Mouse (Mus musculus): ENCODE data around the gene Mpp3. TPM values are rescaled to one million over a fixed set of nuclear protein-coding genes. Genes with fewer than 3 reads are reported as not detected.

The Mpp3 gene
- polyA plus RNA-seq, 1 experiment from 2014 or later: 56.6 TPM

DNA sequence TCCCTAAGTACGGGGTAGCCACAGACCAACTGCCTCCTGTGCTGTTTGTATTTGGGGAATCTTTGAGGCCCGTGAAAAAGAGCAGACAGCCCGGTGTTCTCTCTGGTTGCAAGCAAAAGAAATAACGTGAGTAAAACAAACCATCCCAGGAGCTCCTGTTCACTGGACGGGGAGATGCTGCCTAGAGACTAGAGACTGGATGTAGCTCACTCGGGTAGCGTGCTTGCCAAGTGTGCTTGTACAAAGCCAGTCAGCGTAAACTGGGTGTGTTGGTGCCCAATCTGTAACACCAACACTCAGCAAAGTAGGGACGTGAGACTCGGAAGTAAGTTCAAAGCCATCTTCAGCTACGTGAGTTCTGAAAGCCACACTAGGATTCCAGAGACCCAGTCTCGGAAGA is 24.4 kb upstream of the Mpp3 start:
- H3K27ac ChIP-seq (replicated peaks): no peak overlapping the region
- no peaks in the 10 kb centered on the region for H3K27me3 ChIP-seq (replicated peaks)
- no peak for ATAC-seq (ENCODE audit: low FRiP score)
- peaks cover 4% of the 10 kb centered on the region; the same call in 1 of the 2 replicates for H3K4me1 ChIP-seq
- H3K9me3 ChIP-seq (replicated peaks): no peaks in the 10 kb centered on the region
- H3K9ac ChIP-seq (replicated peaks): no peak overlapping the region
- H3K4me3 ChIP-seq (replicated peaks): no peak overlapping the region
- WGBS: 81% methylated on average over 12 of the region's 12 CpGs
- no peak overlapping the region for H3K4me2 ChIP-seq
- peaks cover under 1% of the 10 kb centered on the region; the same call in 1 of the 2 replicates for H3K36me3 ChIP-seq

DNA sequence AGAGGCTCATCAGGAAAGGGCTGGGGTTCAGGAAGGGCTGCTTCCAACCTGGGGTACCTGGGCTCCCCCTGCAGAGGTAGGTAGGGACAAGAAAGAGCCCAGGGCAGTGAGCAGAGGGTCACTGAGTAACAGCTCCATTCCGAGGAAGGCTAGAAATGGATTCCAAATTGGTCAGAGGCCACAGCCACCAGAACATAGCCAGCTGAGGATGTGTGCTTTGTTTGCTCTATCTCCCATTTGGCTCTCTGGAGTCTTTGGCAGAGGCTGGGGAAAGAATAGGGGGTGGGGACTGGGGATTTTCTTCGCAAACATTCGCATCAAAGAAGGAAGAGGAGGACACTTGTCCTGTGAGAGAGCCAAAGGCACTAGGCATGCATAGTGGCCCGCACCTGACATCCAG is 23.7 kb upstream of the Mpp3 start:
- H3K4me1 ChIP-seq: peaks cover 4% of the 10 kb centered on the region; the same call in 1 of the 2 replicates
- H3K36me3 ChIP-seq: no peaks in the 10 kb centered on the region
- ATAC-seq (ENCODE audit: low FRiP score): no peak
- no peaks in the 10 kb centered on the region for H3K27me3 ChIP-seq (replicated peaks)
- H3K9ac ChIP-seq (replicated peaks): no peak overlapping the region
- no peak overlapping the region for H3K4me3 ChIP-seq (replicated peaks)
- no peak overlapping the region for H3K4me2 ChIP-seq
- no peaks in the 10 kb centered on the region for H3K9me3 ChIP-seq (replicated peaks)
- no peak overlapping the region for H3K27ac ChIP-seq (replicated peaks)
- 50% methylated on average over 4 of the region's 4 CpGs for WGBS

DNA sequence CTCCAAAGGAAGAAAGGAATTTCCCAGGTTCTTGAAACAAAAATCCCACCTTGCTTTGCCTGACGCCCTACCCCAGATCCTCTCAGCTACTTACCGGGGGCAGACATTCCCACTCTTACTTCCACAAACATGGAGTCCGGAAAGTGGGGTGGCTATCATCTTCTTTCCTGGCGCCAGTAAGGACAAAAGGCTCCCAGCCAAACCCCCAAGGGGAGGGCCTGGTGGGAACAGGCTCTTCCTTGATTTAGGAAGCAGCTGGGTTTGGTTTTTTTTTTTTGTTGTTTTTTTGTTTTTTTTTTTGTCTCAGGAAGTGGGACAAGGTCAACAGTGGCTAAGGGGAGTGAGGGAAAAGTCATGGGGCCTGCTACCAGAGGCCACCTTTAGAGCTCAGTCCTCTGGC is 23.3 kb upstream of the Mpp3 start:
- 69% methylated on average over 4 of the region's 4 CpGs for WGBS
- H3K9ac ChIP-seq (replicated peaks): no peak overlapping the region

DNA sequence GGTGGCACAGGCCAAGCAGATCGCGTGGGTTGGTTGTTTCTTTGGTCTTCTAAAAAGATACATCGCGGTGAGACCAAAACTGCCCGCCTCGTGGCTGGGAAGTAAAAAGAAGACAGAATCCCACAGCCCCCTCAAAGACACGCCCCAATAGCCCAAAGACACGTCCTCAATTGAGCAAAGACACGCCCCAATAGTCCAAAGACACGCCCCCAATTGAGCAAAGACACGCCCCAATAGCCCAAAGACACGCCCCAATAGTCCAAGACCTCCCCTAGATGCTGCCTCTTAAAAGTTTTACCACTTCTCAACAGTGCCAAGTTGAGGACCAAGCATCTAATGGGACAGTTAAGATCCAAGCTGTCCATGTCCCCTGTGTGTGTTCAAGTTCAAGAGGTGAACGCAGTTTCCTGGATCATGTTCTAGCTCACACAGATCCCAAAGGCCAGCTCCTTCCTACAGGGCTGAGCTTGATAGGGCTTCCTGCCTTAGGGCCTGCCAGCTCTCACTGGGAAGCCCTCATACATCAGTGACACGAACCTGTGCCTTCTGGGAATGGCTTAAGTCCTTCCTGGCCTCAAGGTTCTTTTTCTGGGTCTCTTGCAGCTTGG is 21.7 kb upstream of the Mpp3 start:
- no peaks in the 10 kb centered on the region for H3K27me3 ChIP-seq (replicated peaks)
- H3K27ac ChIP-seq (replicated peaks): no peak overlapping the region
- no peak overlapping the region for H3K9ac ChIP-seq (replicated peaks)
- WGBS: 53% methylated on average over 14 of the region's 14 CpGs
- no peaks in the 10 kb centered on the region for H3K36me3 ChIP-seq
- H3K9me3 ChIP-seq (replicated peaks): no peaks in the 10 kb centered on the region
- no peak overlapping the region for H3K4me2 ChIP-seq
- peaks cover 4% of the 10 kb centered on the region; the same call in 1 of the 2 replicates for H3K4me1 ChIP-seq
- H3K4me3 ChIP-seq (replicated peaks): no peak overlapping the region
- no peak for ATAC-seq (ENCODE audit: low FRiP score)

More for the DNA sequence above, 23.3 kb upstream of the Mpp3 start:
- no peak overlapping the region for H3K4me2 ChIP-seq
- no peak overlapping the region for H3K4me3 ChIP-seq (replicated peaks)
- H3K27ac ChIP-seq (replicated peaks): no peak overlapping the region
- no peaks in the 10 kb centered on the region for H3K9me3 ChIP-seq (replicated peaks)
- H3K36me3 ChIP-seq: no peaks in the 10 kb centered on the region
- peaks cover 4% of the 10 kb centered on the region; the same call in 1 of the 2 replicates for H3K4me1 ChIP-seq
- ATAC-seq (ENCODE audit: low FRiP score): no peak
- H3K27me3 ChIP-seq (replicated peaks): no peaks in the 10 kb centered on the region

DNA sequence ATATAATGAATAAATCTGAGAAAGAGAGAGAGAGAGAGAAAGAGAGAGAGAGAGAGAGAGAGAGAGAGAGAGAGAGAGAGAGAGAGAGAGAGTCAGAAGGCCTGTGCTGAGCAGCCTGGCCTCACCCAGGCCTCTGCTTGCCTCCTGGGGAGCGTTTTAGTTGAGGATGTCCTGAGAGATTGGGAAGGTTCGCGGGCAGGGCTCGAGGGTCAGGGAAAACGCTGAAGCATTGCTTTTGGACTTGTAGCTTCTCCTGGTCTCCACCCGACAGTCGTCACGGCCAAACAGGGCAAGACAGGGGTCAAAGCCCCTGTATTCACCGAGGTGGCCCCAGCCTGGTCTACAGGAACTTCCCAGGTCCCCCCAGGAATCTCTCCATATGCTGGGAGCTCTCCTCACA is 18.3 kb upstream of the Mpp3 start:
- 76% methylated on average over 9 of the region's 9 CpGs for WGBS
- Histone ChIP-seq H3K4me2 (no peak overlapping the region), H3K27me3 (replicated peaks) (no peaks in the 10 kb centered on the region; the same call in 1 of the 2 replicates), H3K9ac (replicated peaks) (no peak overlapping the region), H3K27ac (replicated peaks) (no peak overlapping the region), H3K4me3 (replicated peaks) (no peak overlapping the region), H3K36me3 (no peaks in the 10 kb centered on the region), H3K4me1 (no peaks in the 10 kb centered on the region), H3K9me3 (replicated peaks) (no peaks in the 10 kb centered on the region)
- ATAC-seq (ENCODE audit: low FRiP score): no peak

DNA sequence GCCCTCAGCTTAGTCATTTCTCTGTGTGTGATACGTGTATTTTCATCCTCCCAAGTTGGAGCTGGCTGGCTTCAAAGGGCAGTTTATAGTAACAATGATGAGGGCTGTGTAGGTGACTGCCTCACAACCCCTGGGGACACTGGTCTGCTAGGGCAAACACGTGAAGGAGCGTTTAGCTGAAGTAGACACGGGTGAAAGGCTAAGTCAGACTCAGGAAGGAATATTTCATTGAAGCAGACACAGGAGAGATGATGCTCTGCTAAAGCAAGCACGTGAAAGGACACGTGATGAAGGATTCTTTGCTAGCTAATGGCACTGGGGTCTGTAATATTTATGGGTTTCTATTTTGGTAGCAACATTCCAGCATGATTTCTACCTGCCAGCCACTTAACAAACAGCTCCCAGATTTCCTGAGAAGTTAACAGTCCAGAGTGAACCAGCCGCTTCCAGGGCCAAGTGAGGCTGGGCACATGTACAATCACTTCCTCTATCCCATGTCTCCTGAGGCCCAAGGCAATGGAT is 16.5 kb upstream of the Mpp3 start:
- no peaks in the 10 kb centered on the region for H3K9me3 ChIP-seq (replicated peaks)
- H3K27ac ChIP-seq (replicated peaks): no peak overlapping the region
- H3K36me3 ChIP-seq: no peaks in the 10 kb centered on the region
- ATAC-seq (ENCODE audit: low FRiP score): no peak
- no peak overlapping the region for H3K4me3 ChIP-seq (replicated peaks)
- WGBS: 90% methylated on average over 7 of the region's 7 CpGs
- no peaks in the 10 kb centered on the region for H3K4me1 ChIP-seq
- no peak overlapping the region for H3K9ac ChIP-seq (replicated peaks)
- H3K4me2 ChIP-seq: no peak overlapping the region
- H3K27me3 ChIP-seq (replicated peaks): no peaks in the 10 kb centered on the region; the same call in 1 of the 2 replicates

DNA sequence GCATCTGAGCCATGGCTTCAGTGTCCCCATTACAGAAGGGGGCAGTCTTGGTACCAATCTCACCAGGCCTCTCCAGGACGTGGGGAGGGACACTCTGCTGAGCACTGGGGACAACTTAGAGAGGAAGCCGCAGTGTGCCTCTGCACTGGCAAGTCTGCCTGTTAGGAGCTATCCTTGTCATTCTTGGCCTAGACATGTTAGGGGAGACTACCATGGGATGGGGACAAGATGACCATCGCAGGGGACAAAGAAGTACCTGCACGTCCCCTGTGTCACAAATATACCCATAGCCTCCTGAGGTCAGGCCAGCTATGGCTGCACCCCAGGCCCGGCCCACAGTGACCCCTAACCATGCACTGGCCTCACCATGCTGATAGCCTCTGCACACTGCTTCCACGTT is 15.1 kb upstream of the Mpp3 start:
- no peaks in the 10 kb centered on the region for H3K4me1 ChIP-seq
- no peaks in the 10 kb centered on the region; the same call in 1 of the 2 replicates for H3K27me3 ChIP-seq (replicated peaks)
- no peaks in the 10 kb centered on the region for H3K9me3 ChIP-seq (replicated peaks)
- ATAC-seq (ENCODE audit: low FRiP score): no peak
- H3K36me3 ChIP-seq: no peaks in the 10 kb centered on the region
- no peak overlapping the region for H3K4me2 ChIP-seq
- WGBS: 82% methylated on average over 6 of the region's 6 CpGs
- H3K27ac ChIP-seq (replicated peaks): no peak overlapping the region
- H3K9ac ChIP-seq (replicated peaks): no peak overlapping the region
- H3K4me3 ChIP-seq (replicated peaks): no peak overlapping the region

DNA sequence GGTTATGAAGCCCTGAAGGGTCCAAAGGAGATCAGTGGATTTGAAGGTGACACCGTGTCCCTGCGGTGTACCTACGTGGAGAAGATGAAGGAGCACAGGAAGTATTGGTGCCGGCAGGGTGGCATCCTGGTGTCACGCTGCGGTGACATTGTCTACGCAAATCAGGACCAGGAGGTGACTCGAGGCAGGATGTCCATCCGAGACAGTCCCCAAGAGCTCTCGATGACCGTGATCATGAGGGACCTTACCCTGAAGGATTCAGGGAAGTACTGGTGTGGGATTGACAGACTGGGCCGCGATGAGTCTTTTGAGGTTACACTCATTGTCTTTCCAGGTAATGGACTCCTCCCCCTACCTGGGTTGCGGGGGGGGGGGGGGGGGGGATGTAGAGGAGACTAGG is 14.7 kb upstream of the Mpp3 start:
- 94% methylated on average over 13 of the region's 14 CpGs for WGBS
- no peak overlapping the region for H3K9ac ChIP-seq (replicated peaks)

DNA sequence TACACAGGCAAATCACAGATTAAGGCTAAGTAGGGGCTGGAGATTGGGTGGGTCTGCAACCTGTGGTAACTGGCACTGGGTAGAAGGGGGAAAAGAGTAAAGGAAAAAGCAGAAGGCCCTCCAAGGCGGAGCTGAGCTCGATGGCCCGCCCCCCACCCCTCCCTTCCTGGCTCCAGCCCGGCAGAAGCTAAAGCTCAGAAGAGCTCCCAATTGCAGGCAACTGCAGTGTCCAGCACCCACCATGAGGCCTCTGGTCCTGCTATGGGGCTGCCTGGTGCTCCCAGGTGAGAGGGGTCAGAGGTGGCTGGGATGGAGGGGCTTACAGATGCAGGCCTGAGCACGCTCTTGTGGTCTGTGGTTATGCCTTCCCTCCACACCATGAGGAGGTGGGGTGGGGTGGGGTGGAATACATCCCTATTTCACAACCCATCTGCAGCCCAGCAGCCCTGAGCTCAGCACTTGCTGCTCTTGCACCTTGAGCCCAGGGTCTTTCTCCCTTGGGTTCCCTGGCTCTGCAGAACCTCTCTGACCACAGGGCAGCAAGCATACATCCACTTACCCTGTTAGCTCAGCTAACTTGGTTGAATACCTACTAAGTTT is 13.2 kb upstream of the Mpp3 start, which contains the start of gene Cd300lg:
Gene Cd300lg (plus strand): TSS at position 160 of the 600 bp plus-strand sequence.
- 72% methylated on average over 5 of the region's 5 CpGs for WGBS
- Histone ChIP-seq H3K4me2 (no peak within 1 kb of the TSS), H3K9me3 (replicated peaks) (no peaks in the 10 kb centered on the region), H3K4me1 (no peaks in the 10 kb centered on the region), H3K27me3 (replicated peaks) (no peaks in the 10 kb centered on the region; the same call in 1 of the 2 replicates), H3K4me3 (replicated peaks) (no peak within 1 kb of the TSS), H3K36me3 (no peaks in the 10 kb centered on the region), H3K27ac (replicated peaks) (no peak within 1 kb of the TSS), H3K9ac (replicated peaks) (no peak within 1 kb of the TSS)
- no peak for ATAC-seq (ENCODE audit: low FRiP score)

More for the DNA sequence above, 14.7 kb upstream of the Mpp3 start:
- H3K9me3 ChIP-seq (replicated peaks): no peaks in the 10 kb centered on the region
- H3K4me1 ChIP-seq: no peaks in the 10 kb centered on the region
- no peak overlapping the region for H3K4me3 ChIP-seq (replicated peaks)
- no peaks in the 10 kb centered on the region; the same call in 1 of the 2 replicates for H3K27me3 ChIP-seq (replicated peaks)
- no peak for ATAC-seq (ENCODE audit: low FRiP score)
- H3K36me3 ChIP-seq: no peaks in the 10 kb centered on the region
- no peak overlapping the region for H3K27ac ChIP-seq (replicated peaks)
- no peak overlapping the region for H3K4me2 ChIP-seq

DNA sequence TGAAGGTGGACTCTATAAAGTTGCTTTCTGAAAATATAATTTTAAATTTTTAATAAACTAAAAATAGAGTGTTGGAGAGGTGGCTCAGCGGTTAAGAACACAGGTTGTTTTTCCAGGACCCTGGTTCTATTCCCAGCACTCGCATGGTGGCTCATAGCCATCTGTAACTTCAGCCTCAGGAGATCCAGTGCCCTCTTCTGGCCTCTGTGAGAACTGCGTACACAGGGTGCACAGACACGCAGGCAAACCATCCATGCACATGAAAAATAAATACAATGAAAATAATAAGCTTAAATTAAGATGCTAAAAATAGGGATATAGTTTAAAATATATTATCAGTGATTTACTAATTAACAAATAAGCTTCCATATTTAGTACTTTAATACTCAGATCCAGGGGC is 12.4 kb upstream of the Mpp3 start:
- H3K9ac ChIP-seq (replicated peaks): no peak overlapping the region
- no peaks in the 10 kb centered on the region for H3K9me3 ChIP-seq (replicated peaks)
- 73% methylated on average over 4 of the region's 4 CpGs for WGBS
- H3K4me2 ChIP-seq: no peak overlapping the region
- H3K27ac ChIP-seq (replicated peaks): no peak overlapping the region
- H3K36me3 ChIP-seq: no peaks in the 10 kb centered on the region
- no peaks in the 10 kb centered on the region for H3K4me1 ChIP-seq
- H3K27me3 ChIP-seq (replicated peaks): no peaks in the 10 kb centered on the region; the same call in 1 of the 2 replicates
- H3K4me3 ChIP-seq (replicated peaks): no peak overlapping the region
- no peak for ATAC-seq (ENCODE audit: low FRiP score)

DNA sequence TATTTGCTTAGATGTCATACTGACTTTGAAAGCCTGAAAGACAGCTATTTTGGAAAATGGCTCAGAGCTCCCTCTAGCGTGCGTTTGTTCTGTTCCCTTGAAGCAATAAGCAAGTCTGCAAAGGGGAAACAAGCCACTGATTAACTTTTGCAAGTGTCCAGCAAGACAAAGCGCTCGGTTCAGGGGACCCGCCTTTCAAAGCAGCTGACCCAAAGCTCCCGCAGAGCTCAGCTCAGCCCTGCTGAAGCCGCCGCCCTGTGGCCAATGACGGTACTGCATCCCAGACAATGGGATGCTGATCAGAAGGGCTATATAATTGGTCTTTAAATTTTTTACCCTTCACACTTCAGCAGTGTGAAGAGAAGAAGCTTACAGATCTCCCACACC is 11.9 kb upstream of the Mpp3 start:
- Histone ChIP-seq H3K27me3 (replicated peaks) (no peaks in the 10 kb centered on the region; the same call in 1 of the 2 replicates), H3K4me3 (replicated peaks) (no peak overlapping the region), H3K4me2 (peak overlapping the region; percentile 22; the same call in 1 of the 2 replicates), H3K27ac (replicated peaks) (no peak overlapping the region), H3K9me3 (replicated peaks) (no peaks in the 10 kb centered on the region), H3K36me3 (no peaks in the 10 kb centered on the region), H3K9ac (replicated peaks) (no peak overlapping the region), H3K4me1 (peaks cover under 1% of the 10 kb centered on the region; the same call in 1 of the 2 replicates)
- WGBS: 0% methylated on average over 9 of the region's 9 CpGs
- peak; percentile 63; the same call in 1 of the 2 replicates for ATAC-seq (ENCODE audit: low FRiP score)

Data from neural tube, embryonic 15.5 days (tissue).